ENCODE assay signal across 9 mouse cellular contexts in genomic region chr8:64847650-64848049, GRCm38 (mm10). TPM values are rescaled to one million over a fixed set of nuclear protein-coding genes. Genes with fewer than 3 reads are reported as not detected.
A peak's percentile ranks its signal among the peaks of the same experiment; 100 is the strongest.
DNase-seq lines count a peak whose midpoint lies in the region; ATAC-seq and TF ChIP-seq lines count a peak whose summit lies in the region.
"Had no signal": no experiment of that assay in that cellular context is flagged by ENCODE, and none has a peak within 500 bp of the region (broad histone marks: within the 10 kb centered on the region; RNA-seq: fewer than 3 reads in every experiment).

No protein-coding gene starts in this region.

- H3K4me1 ChIP-seq in embryonic facial prominence, embryonic 10.5 days, result peaks cover 26% of the 10 kb centered on the region
- H3K4me1 ChIP-seq in hindbrain, embryonic 13.5 days (replicated peaks), result peaks cover 37% of the 10 kb centered on the region
- peaks cover 20% of the 10 kb centered on the region for H3K4me1 ChIP-seq in neural tube, embryonic 12.5 days

- peak overlapping the region; percentile 93 for H3K27ac ChIP-seq in left cerebral cortex, adult 2 months
- H3K27ac ChIP-seq in embryonic facial prominence, embryonic 10.5 days (replicated peaks), result no peak overlapping the region
- no peak overlapping the region for H3K27ac ChIP-seq in hindbrain, embryonic 13.5 days
- no peak overlapping the region for H3K27ac ChIP-seq in neural tube, embryonic 12.5 days
- H3K27ac ChIP-seq: liver, embryonic 14.5 days had no signal

- peak in 1 of 2 experiments; percentile 7 for DNase-seq in left cerebral cortex, adult 2 months (ENCODE audit: extremely low spot score in 1 of 2, low spot score in 2 of 2)
- DNase-seq in left cerebral cortex, postnatal 36 days (ENCODE audit: low spot score in 2 of 2), result no peak
- no peak for DNase-seq in embryonic facial prominence, embryonic 10.5 days (ENCODE audit: low spot score)
- DNase-seq in left cerebral cortex, postnatal 14 days (ENCODE audit: low spot score in 2 of 2), result no peak
- no peak for DNase-seq in urinary bladder, postnatal 10 days (ENCODE audit: low spot score)
- DNase-seq: kidney, adult 8-10 months had no signal

- WGBS in embryonic facial prominence, embryonic 10.5 days, result 5% methylated on average over 2 of the region's 2 CpGs
- WGBS in hindbrain, embryonic 13.5 days, result 2% methylated on average over 2 of the region's 2 CpGs
- 10% methylated on average over 2 of the region's 2 CpGs for WGBS in neural tube, embryonic 12.5 days

- intact Hi-C loops in left cerebral cortex, adult 2 months (cut with DNase I), result loop anchor here (2.0 to 10.0 kb wide), 4 partner anchors 70 to 223 kb away; no protein-coding TSS in a partner anchor
- intact Hi-C loops in left cerebral cortex, postnatal 36 days (cut with DNase I), result loop anchor here (5.0 kb wide), 1 partner anchor 95 kb away; no protein-coding TSS in a partner anchor
- intact Hi-C loops in left cerebral cortex, postnatal 14 days (cut with DNase I), result loop anchor here (5.0 kb wide), 1 partner anchor 95 kb away; no protein-coding TSS in a partner anchor

- TF ChIP-seq CTCF in left cerebral cortex, adult 2 months (IDR thresholded peaks at IDR 0.05), result no peak

- no peaks in the 10 kb centered on the region for H3K36me3 ChIP-seq in embryonic facial prominence, embryonic 10.5 days (replicated peaks)
- no peaks in the 10 kb centered on the region for H3K36me3 ChIP-seq in hindbrain, embryonic 13.5 days
- no peaks in the 10 kb centered on the region for H3K36me3 ChIP-seq in neural tube, embryonic 12.5 days

- H3K4me2 ChIP-seq in hindbrain, embryonic 13.5 days, result peak overlapping the region; percentile 64
- H3K4me2 ChIP-seq in neural tube, embryonic 12.5 days (replicated peaks), result peak overlapping the region; percentile 76

- H3K4me3 ChIP-seq in left cerebral cortex, adult 2 months, result peak overlapping the region; percentile 80
- peak overlapping the region; percentile 92 for H3K4me3 ChIP-seq in embryonic facial prominence, embryonic 10.5 days
- H3K4me3 ChIP-seq in hindbrain, embryonic 13.5 days, result peak overlapping the region; percentile 84
- H3K4me3 ChIP-seq in neural tube, embryonic 12.5 days, result 0 out of 2 replicates have a peak overlapping the region, but pooled peaks have one; percentile 3

- H3K9me3 ChIP-seq in embryonic facial prominence, embryonic 10.5 days, result no peaks in the 10 kb centered on the region
- no peaks in the 10 kb centered on the region for H3K9me3 ChIP-seq in hindbrain, embryonic 13.5 days
- H3K9me3 ChIP-seq in neural tube, embryonic 12.5 days, result no peaks in the 10 kb centered on the region

- no peak for ATAC-seq in hindbrain, embryonic 13.5 days (ENCODE audit: low FRiP score)
- no peak for ATAC-seq in neural tube, embryonic 12.5 days (ENCODE audit: low FRiP score, low read depth)

- H3K27me3 ChIP-seq in embryonic facial prominence, embryonic 10.5 days (replicated peaks; ENCODE audit: low read depth, poor library complexity, severe bottlenecking), result no peaks in the 10 kb centered on the region; the same call in 1 of the 2 replicates
- no peaks in the 10 kb centered on the region for H3K27me3 ChIP-seq in hindbrain, embryonic 13.5 days
- no peaks in the 10 kb centered on the region for H3K27me3 ChIP-seq in neural tube, embryonic 12.5 days (replicated peaks)

- H3K9ac ChIP-seq in hindbrain, embryonic 13.5 days, result peak overlapping the region; percentile 93
- no peak overlapping the region; the same call in 1 of the 2 replicates for H3K9ac ChIP-seq in neural tube, embryonic 12.5 days
- H3K9ac ChIP-seq: liver, embryonic 14.5 days had no signal

RNA-seq across cellular contexts. Expression of gene Klhl2, which starts 2.2 kb away (rescaled TPM):
- 100 to 1,000 TPM; 158 to 173 TPM for total RNA-seq in left cerebral cortex, adult 2 months (2021)
- total RNA-seq in left cerebral cortex, postnatal 36 days (2021), result 100 to 1,000 TPM; 166 to 172 TPM
- 10.5 and 12.8 TPM in 2 replicates for polyA plus RNA-seq in embryonic facial prominence, embryonic 10.5 days (2016; fragmentation: Nextera tagmentation; extraction: Ambion mirVana)
- polyA plus RNA-seq in hindbrain, embryonic 13.5 days (2015; fragmentation: Nextera tagmentation; extraction: Ambion mirVana), result 18.8 and 23.3 TPM in 2 replicates
- polyA plus RNA-seq in neural tube, embryonic 12.5 days (2016; fragmentation: Nextera tagmentation; extraction: Ambion mirVana), result 30.0 and 30.8 TPM in 2 replicates
- total RNA-seq in left cerebral cortex, postnatal 14 days (2021), result 100 to 1,000 TPM; 139 to 140 TPM

Comparison
In these comparisons a context has a peak if more than half of its experiments do, and no peak if none do; other contexts are left out.
1. H3K4me3 ChIP-seq: peak in every context shown above with its lines; median percentile 92 in embryonic facial prominence, embryonic 10.5 days; 84 in hindbrain, embryonic 13.5 days; 80 in left cerebral cortex, adult 2 months; 3 in neural tube, embryonic 12.5 days.